Mouse (Mus musculus) cerebellum, adult 2 months (tissue): ENCODE measurements at regions not wholly inside any gene's neighbourhood (a gene's known extent, or its start where the extent isn't known, plus 50 kb on each side); places are given as distances from the start of the nearest gene placed in this dataset.

ENCODE experiments used
- DNase-seq, 2 experiments: peaks; one replicate each; pipeline ENCODE4 v3.0.0; 2021
- H3K27ac ChIP-seq: fragments of 200-500 bp; 2 replicates; pipeline ENCODE4 v1.5.1; 2012; ENCODE audit warnings: low read length, control low read depth, inconsistent platforms; ENCODE audit not compliant: insufficient read depth
- H3K27me3 ChIP-seq: fragments of 200-500 bp; 2 replicates; pipeline ENCODE4 v1.6.1; 2012; ENCODE audit warnings: inconsistent platforms, mild to moderate bottlenecking, low read length, moderate library complexity; ENCODE audit not compliant: control insufficient read depth, insufficient read depth
- H3K4me1 ChIP-seq: fragments of 200-500 bp; 2 replicates; pipeline ENCODE4 v1.6.1; 2011; ENCODE audit warnings: low read length; ENCODE audit not compliant: control insufficient read depth, insufficient read depth
- H3K4me3 ChIP-seq: fragments of 200-500 bp; replicated peaks from 2 replicates; pipeline ENCODE3; 2011; ENCODE audit warnings: mild to moderate bottlenecking, low read depth, low read length, control low read depth; ENCODE audit not compliant: insufficient read depth
- CTCF ChIP-seq: fragments of 200-500 bp; IDR thresholded peaks from 2 replicates; pipeline ENCODE4 v1.5.1; 2011; ENCODE audit warnings: low read depth, mild to moderate bottlenecking, control low read depth, low read length, moderate library complexity, borderline replicate concordance; ENCODE audit not compliant: insufficient read depth
- POLR2A ChIP-seq: fragments of 200-500 bp; IDR thresholded peaks from 2 replicates; pipeline ENCODE4 v1.6.1; 2011; ENCODE audit warnings: low read length, control low read depth, borderline replicate concordance; ENCODE audit not compliant: insufficient read depth
- WGBS: fragments of 180-500 bp; shearing (Covaris S2); methylation state at CpG from one replicate; pipeline ENCODE4 v1.1.7; 2018; 5-methylcytosine and 5-hydroxymethylcytosine counted together

DNA sequence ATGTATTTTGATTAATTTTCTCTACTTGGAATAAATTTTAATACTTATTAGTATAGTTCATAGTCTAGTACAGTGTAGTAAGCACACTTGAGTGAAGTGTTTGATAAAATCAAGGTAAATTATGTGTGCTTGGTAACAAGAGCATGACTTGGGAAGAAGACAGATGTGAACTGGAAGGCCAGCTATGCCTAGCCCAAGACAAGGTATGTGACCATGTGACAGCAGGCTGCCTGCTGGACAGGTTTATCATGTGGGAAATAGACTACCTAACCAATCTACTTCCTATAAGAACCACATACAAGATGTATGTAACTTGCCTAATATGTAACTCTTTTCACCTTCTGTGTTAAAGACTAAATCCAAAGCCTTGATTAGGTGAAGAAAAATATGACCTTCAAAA is 122.5 kb downstream of the Areg start:
- Histone ChIP-seq H3K4me1 (no peaks in the 10 kb centered on the region), H3K27ac (no peak overlapping the region), H3K27me3 (no peaks in the 10 kb centered on the region), H3K4me3 (no peak overlapping the region)
- no peak for DNase-seq
- TF ChIP-seq POLR2A = no peak
- no peak for TF ChIP-seq CTCF

DNA sequence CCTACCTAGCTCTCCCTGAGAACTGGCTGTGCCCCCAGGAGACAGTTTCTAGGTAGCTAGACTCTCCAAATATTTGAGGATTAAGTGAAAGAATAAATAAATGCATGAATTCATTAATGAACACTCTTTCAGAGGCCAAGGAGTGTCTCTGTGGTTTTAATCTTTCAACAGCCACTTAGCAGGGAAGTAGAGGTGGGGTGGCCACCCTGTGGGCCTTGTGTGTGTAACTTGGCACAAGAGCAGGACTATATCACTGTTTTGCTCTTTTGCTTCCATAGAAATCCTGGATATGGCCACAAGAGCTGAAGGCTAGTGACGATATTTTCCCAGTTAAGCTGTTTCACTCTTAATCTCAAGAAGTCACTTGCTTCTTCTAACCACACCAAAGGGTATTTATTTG is 123.1 kb downstream of the Areg start:
- H3K4me3 ChIP-seq = no peak overlapping the region
- H3K27ac ChIP-seq = no peak overlapping the region
- 65% methylated on average over 1 of the region's 1 CpGs for WGBS
- no peaks in the 10 kb centered on the region for H3K27me3 ChIP-seq
- no peak for TF ChIP-seq CTCF
- TF ChIP-seq POLR2A = no peak
- no peaks in the 10 kb centered on the region for H3K4me1 ChIP-seq
- DNase-seq = no peak

DNA sequence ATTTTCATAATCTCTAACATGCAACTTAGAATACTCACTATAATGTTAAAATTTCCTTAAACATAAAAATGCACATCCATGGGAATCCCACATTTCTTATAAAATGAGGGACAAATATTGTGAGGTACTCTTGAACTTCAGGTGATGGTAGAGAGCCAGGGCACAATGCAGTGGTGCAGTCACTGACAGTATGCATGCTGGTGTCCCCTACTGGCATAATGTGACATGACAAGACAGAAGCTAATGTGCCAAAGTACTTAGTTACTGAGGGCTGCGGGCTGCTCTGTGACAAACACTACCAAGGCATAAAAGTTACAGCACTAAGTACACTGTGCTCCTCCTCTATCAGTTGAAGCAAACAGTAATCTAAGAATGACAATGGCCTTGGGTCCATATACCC is 131.3 kb downstream of the Areg start:
- DNase-seq = no peak
- H3K27me3 ChIP-seq = no peaks in the 10 kb centered on the region
- H3K27ac ChIP-seq = no peak overlapping the region
- H3K4me1 ChIP-seq = no peaks in the 10 kb centered on the region
- WGBS = 83% methylated on average over 1 of the region's 1 CpGs
- no peak for TF ChIP-seq POLR2A
- H3K4me3 ChIP-seq = no peak overlapping the region

DNA sequence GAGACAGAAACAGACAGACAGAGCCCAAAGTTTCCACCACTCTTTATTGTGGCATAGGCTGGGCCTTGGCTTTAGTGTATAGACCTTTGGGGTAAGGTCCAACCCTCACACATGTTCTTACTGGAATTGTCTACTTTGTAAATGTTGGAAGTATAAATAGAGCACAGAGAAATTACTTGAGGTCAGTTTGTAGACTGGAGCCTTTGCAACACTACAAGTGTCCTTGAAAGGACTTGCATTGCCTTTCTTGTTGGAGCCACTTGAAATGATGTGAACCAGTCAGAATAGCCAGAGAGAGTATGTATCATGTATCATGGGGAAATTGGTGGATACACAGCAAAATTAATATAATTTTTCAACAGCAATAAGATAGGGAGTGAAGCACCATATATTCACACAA is 131.4 kb downstream of the Btc start:
- Histone ChIP-seq H3K27me3 (no peaks in the 10 kb centered on the region), H3K4me1 (no peaks in the 10 kb centered on the region), H3K4me3 (no peak overlapping the region), H3K27ac (no peak overlapping the region)
- TF ChIP-seq POLR2A (no peak), CTCF (no peak)
- DNase-seq = no peak

DNA sequence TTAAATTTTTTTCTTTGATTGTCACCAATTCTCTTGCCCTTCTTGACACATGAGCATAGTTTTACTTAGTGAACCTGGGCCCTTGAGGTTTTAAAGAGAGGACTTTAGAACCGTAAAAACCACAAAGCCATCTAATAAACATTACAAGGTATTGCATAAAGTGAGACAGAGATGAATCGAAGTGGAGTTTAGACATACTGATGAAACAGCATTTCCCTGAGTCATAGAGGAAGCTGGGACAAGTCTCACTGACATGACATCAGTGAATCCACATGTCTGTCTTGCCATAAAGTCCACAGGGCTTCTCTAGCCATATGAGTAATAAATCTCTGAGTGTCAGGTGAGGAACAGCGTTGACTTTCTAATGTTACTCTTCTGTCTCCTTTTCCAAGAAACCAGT is 128.4 kb downstream of the Btc start:
- WGBS = 92% methylated on average over 3 of the region's 3 CpGs
- DNase-seq = no peak

DNA sequence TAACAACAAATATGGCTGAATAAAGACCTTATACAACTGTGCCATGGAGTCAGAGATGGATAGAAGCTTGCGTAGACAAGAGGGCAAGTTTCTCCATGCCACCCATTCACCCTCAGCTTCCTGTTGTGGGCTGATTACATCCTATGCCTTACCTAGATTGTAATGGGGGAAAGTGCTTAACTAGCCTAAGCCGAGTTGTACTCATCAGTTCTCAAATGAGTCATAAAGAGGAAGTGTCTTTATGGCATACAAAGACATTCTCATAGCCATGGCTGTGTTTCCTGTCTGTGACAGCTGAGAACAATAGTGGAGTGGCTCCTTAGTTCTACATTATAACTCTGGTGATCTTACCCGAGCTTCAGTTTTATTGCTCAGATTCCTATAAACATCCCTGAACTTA is 124.3 kb downstream of the Btc start:
- H3K4me3 ChIP-seq = no peak overlapping the region
- no peaks in the 10 kb centered on the region for H3K27me3 ChIP-seq
- no peak overlapping the region for H3K27ac ChIP-seq
- TF ChIP-seq POLR2A = no peak
- H3K4me1 ChIP-seq = no peaks in the 10 kb centered on the region
- no peak for DNase-seq
- WGBS = 91% methylated on average over 3 of the region's 3 CpGs

More for the DNA sequence above, 128.4 kb downstream of the Btc start:
- Histone ChIP-seq H3K4me1 (no peaks in the 10 kb centered on the region), H3K27me3 (no peaks in the 10 kb centered on the region), H3K4me3 (no peak overlapping the region), H3K27ac (no peak overlapping the region)
- TF ChIP-seq CTCF (no peak), POLR2A (no peak)

DNA sequence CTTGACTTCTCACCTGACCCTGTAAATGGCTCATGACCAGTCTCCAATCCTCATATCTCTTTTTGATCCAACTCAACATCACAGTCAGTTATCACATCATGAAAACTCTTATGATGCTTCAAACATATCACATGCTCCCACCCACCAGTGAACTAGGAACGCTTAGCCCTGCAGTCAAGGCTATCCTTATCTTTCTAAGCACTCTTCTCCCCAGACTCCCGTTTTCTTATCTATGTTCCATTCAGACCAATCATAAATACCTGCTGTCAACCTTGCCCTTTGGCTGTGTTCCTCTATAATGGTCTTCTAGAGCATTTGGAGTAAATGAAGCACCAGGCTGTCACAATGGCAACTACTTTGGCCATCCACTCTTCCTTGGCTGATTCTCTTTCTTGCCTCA is 123.3 kb downstream of the Btc start:
- no peak for TF ChIP-seq POLR2A
- no peak for TF ChIP-seq CTCF
- H3K4me3 ChIP-seq = no peak overlapping the region
- 84% methylated on average over 2 of the region's 2 CpGs for WGBS

DNA sequence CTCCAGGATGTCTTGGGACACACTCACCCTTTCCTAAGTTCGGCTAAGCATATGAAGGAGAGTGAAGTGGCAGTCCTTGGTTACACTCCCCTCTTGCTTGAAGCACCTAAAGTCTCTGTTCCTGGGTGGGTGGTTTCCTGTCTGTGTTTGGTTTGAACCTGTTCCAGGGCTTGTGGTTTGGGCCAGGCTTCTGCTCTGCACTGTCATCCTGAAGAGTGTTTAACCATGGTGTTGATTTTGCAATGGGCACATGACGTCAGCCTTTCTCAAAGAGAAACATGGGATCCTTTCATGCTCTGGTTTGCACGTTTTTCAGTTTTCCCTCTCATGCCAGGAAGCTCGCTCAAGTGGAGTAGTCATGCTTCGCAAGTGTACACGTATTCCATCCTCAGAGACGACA is 119.8 kb downstream of the Btc start:
- no peak overlapping the region for H3K27ac ChIP-seq
- H3K27me3 ChIP-seq = no peaks in the 10 kb centered on the region
- H3K4me1 ChIP-seq = no peaks in the 10 kb centered on the region
- TF ChIP-seq POLR2A (no peak), CTCF (no peak)
- WGBS = 74% methylated on average over 7 of the region's 7 CpGs
- H3K4me3 ChIP-seq = no peak overlapping the region
- DNase-seq = no peak

More for the DNA sequence above, 123.3 kb downstream of the Btc start:
- Histone ChIP-seq H3K27ac (no peak overlapping the region), H3K4me1 (no peaks in the 10 kb centered on the region), H3K27me3 (no peaks in the 10 kb centered on the region)
- DNase-seq = no peak

DNA sequence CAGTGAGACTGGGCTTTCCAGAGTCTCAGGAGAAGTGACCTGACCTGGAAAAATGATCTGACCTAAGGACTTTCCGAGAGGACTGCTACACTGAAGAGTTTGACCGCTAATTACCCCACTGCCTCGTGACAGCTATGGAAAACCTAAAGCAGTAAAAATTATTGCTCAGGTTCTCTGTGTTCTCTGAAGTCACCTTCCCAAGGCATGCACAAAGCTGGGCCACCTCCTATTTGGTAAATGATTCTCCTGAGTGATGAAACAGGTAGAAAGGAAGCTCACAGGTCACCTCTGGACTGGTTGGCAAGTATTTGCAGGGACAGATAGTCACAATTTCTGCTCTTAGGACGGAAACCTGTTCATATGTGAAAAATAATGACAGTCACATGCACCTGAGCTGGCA is 109.7 kb downstream of the Btc start:
- DNase-seq = no peak
- H3K27me3 ChIP-seq = no peaks in the 10 kb centered on the region
- TF ChIP-seq POLR2A = no peak
- TF ChIP-seq CTCF = no peak
- no peaks in the 10 kb centered on the region for H3K4me1 ChIP-seq
- H3K27ac ChIP-seq = no peak overlapping the region
- WGBS = 73% methylated on average over 4 of the region's 4 CpGs
- H3K4me3 ChIP-seq = no peak overlapping the region
